Mouse (Mus musculus): ENCODE measurements around the gene Klhl3.

Klhl3 gene

DNA sequence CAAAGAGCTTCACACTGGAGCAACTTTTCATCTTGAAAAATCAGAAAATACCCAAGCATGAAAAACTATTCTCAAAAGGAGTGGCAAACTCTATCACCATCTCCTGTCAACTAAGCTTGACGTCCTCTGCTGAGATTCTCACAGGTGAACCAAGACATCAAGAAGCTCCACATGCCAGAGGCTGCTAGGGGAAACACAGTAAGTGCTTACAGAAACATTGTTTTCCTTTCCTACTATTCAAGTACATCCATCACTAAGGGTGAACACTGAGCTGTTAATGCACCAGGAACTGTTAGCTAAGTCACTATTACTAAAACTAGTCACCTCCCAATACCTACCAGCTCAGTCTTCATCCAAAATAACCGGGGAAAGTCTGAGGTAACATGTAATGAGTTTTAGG lies 11.6 kb upstream of the Klhl3 start:
- no peak for DNase-seq (ENCODE audit: low read depth, low spot score)

DNA sequence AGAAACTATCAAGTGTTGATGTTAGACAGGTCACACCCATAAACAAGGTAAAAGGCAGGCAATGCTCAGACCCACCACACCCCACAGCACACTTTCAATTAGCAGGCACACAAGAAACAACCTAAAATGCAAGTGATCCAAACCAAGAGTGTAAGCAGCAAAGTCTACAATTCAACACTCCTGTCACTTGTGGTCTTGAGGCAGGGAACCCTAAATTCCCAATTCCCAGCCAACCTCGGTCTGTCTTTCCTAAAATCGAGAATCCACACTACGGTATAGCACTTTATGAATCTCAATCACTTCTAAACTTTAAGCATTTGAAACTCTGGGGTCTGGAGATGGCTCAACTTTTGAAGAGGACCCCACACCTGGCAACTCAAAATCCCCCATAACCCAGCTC lies 10.9 kb upstream of the Klhl3 start:
- no peak for DNase-seq (ENCODE audit: low read depth, low spot score)

DNA sequence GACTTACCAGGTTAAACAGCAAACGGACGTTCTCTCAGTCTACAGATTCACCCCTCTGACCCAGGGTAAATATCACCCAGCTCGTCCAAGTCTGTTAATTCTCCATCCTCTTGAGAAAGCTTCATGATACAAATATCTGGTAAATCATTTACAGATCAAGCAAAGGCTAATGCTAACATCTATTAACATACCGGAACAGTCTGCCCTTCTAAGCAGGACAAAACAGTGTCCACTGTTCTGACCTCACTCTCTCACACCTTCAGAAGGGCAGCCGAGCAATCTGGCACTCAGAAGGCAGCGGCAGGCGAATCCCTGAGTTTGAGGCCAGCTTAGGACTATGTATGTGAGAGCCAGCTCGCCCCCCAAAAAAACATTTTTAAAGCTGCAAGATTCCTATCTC lies 10.0 kb upstream of the Klhl3 start:
- DNase-seq (ENCODE audit: low read depth, low spot score) = no peak

DNA sequence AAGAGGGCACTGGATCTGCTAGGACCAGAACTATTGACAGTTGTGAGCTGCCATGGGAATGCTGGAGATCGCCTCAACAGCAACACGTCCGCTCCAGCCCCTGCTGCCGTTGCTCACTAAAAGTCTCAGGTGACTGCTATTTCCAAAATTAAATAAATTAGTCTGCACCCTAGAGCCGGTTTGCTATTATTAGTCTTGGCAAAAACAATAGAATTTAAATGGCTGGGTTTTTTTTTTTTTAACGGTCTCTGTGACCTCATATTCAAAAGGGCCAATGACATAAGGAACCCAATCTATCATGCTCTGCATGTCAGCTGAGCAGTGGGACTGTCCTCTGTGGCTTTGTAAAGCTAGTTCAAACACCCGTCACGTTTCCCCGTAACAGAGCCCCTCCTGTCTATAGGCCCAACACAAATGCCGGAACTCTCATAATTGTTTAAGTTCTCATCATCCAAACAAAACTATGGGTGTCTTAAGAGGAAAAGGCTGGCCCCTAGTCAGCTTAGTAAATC lies 9.4 kb upstream of the Klhl3 start:
- DNase-seq (ENCODE audit: low read depth, low spot score) = no peak

DNA sequence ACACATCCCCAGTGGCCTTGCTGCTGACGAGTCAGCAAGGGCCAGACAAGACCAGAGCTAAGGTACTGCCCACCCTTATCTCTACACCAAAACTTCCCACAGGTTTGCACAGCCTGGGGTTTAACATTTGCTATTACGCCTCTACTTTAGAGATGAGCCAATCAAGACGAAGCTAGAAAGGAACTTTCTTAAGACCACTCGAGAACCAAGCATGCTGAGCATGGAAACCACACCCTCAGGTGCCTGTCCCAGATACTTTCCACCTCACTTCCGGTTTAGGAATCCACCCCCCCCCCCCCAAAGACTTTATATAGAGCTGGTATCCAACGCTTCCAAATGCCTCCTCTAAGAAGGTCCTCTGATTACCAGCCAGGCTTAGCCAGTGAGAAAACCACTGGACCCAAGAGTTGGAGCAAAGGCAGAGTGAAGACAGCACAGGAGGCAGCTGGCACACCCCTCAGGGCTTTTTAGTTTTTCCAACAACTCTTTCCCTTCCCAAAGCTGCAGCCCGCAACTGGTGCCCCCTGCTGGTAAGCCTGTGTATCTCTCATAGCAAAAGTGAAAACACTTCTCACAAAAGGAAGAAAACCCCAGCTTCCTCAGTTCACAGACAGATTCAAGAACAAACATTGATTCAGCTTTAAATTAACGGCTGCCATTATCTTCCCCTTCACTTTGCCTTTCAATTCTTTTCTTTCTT lies 4.1 kb upstream of the Klhl3 start:
- no peak for DNase-seq (ENCODE audit: low read depth, low spot score)

DNA sequence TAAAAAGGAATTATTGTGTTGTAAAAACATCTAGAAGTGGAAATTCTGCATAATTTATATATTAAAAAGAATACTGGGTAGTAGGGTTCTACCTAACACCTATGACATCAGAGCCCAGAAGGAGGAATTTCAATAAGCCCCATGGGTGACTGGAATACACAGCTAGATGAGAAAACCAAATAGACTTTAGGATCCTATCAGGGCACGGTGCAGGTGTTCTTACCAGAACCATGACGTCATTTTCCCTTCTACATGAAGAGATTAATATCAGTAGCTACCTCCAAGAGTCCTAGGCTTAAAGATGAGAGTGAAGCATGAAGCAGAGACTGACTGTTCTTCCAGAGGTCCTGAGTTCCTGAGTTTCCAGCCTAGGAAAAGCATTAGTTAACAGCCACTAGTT lies 3.4 kb upstream of the Klhl3 start:
- no peak for DNase-seq (ENCODE audit: low read depth, low spot score)

DNA sequence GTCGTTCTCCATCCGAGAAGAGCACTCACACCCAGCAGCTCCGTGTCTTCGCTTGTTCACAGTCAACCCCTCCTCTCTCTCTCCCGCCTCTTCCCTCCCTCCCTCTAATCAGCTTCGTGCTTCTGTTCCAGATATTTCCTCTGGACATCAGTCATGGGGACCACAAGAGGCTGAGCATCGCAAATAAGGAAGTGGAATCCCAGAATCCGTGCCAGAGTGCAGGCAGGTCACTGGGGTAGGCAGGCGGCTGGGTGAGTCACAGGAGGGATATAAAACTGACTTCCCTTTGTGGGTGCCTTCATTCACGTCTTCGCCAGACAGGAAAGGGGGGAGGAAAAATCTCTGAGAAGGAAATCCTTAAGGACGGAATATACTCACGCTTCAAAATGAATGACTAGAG lies 1.8 kb upstream of the Klhl3 start:
- no peak for DNase-seq (ENCODE audit: low read depth, low spot score)

DNA sequence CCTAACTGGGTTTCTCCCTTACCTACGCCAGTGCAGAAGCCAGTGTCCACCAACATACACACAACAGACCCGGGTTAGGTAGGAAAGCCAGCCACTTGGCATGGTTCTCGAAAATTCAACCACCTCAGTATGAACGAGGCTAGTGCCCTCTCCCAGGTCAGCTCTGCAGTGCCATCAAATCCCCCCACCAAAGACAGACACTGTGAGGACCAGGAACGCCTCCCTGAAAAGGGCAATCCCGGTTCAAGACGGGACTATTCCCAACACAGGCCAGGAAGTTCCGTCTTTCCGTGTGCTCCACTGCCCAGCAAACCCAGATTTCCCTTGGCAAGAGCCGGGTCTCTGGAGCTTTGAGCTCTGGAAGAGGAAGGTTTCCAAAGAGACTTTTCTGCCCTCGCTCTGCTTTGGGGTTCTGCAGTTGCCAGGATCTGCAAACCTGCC lies 771 bp downstream of the Klhl3 start:
- no peak for DNase-seq (ENCODE audit: low read depth, low spot score)

DNA sequence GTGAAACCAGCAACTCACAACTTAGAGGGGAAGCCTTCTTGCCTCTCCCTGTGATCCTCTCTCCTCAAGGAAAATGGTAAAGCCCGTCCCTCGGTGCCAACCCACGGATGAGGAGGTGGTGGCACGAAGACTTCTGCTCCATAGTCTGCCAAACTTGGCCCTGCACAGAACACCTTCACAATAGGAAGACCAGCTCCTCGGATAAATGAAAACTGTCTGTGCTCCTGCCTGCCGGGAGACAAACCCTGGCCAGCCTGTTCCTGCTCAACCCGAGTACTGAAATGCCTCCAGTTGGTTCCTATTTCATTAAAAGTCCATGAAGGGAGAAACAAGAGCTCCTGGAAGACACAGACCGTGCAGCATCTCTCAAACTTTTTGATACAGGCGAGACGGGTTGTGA lies 1.2 kb downstream of the Klhl3 start:
- DNase-seq (ENCODE audit: low read depth, low spot score) = no peak

DNA sequence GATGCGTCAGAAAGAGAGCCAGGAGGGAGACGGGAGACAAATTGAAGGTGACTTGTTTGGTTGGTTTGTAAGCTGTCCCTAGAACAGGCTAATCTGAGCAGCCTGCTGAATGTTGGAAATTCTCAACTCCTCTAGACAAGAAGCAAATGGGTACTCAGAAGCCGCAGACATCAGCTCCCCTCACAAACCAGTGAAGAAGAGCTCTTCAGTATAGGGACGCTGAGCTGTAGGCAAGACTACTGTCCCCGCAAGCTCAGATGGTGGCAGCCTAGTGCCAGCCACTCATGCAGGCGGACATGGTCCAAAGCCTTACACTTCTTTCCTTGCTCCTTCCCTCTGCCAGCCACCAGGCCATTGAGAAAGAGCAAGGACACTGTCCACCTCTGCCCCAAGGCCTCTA lies 2.1 kb downstream of the Klhl3 start:
- no peak for DNase-seq (ENCODE audit: low read depth, low spot score)

DNA sequence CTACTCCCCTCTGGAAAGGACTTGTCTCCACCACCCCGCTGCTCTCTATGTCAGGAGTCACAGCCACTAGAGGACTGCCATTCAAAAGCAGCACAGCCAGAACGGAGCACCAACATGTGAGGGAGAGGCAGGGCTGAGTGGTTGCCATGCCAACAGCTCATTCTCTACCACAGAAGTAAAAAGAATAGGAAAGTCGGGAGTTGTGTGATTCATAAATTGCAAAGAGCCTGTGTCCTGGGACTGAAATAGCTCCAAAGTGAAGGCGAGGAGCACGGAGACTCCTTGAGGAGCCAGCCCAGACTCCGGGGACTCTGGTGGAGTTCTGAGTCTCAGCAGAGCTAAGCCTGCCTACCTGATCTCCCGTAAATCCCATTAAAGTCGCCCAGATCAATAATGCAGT lies 22.7 kb downstream of the Klhl3 start:
- DNase-seq (ENCODE audit: low read depth, low spot score) = no peak

DNA sequence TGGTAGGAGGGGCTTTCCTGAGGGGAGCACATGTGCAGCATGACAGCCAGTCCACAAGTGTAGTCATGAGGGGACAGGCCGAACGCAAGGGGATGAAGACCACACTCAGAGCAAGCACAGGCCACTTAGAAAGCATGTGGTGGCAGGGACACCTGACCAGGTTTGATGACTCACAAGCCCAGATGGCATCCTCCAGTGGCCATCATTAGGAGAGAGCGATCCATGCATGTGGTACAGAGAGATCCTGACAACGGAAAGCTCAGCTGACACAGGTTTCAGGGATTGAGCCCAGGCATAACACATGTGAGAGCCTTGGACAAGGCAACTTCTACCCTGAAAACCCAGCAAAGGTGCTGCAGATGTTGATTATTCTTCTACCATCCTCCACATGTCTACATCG lies 29.0 kb downstream of the Klhl3 start:
- DNase-seq (ENCODE audit: low read depth, low spot score) = no peak

DNA sequence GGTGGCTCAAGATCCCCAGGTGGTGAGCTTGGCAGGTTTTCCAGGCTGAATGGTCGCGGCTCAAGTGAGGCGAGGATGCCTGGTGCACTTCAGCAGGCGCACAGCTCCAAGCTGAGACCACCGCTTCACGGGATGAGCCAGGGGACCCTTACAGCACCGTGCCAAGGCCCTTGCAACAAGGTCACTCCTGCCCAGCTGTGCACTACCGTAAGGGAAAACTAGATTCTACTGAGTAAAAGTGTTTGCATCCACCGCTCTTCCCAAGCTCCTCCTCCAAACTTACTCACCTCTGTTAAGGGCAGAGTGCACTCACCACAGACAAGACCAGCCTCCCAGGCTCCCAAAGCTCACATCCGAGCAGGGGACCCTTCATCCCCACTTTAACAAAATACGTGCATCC lies 29.9 kb downstream of the Klhl3 start:
- no peak for DNase-seq (ENCODE audit: low read depth, low spot score)

DNA sequence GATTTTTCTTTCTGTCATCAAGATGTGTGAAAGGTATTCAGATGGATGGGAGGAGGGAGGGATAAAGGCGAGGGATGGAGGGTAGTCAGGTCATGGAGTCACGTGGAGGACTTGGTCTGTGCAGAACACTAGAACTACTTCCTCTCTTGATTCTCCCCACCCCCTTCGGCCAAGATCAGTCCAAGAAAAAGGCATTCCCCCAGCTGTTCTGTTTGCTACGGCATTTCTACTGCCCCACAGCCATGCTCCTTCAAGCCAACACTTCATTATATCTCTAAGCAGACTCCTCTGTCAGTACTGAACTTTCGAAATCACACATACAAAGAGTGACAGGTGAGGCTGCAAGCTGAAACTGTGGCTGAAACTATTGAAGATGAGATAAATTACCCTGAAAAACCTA lies 30.3 kb downstream of the Klhl3 start:
- no peak for DNase-seq (ENCODE audit: low read depth, low spot score)

DNA sequence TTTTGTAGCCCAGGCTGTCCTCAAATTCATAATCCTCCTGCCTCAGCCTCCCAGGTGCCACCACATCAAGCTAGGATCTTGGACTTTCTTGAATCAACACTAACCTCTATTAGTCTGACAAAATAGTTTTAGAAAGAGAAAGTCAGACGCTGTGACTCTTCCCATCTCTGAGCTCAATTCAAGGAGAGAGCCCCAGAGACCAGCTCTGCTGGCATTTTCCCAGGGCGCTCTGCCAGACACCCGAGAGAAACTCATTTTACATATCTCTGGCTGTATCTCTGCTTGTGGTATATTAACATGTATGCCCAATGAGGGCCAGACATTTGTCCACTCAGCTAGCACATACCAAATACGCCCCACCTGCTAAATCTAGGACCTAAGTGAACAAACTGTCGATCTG lies 35.0 kb downstream of the Klhl3 start:
- no peak for DNase-seq (ENCODE audit: low read depth, low spot score)

DNA sequence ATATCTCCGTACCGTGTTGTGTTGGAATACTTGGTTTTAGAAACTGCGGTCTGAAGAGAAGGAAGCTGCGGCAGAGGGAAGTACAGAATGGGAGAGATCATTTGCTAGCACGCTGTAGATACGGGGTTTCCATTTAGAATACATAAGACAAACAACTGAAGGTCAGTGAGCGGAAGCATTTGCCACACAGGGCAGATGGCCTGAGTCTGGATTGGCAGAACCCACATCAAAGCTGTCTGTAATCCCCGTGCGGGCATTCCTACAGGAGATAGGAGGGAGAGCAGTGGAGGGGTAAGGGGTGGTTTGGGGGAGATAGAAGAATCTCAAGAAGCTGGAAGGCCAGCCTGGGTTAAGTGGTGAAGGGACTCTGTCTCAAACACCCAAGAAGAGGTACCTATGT lies 38.5 kb downstream of the Klhl3 start:
- DNase-seq (ENCODE audit: low read depth, low spot score) = no peak

DNA sequence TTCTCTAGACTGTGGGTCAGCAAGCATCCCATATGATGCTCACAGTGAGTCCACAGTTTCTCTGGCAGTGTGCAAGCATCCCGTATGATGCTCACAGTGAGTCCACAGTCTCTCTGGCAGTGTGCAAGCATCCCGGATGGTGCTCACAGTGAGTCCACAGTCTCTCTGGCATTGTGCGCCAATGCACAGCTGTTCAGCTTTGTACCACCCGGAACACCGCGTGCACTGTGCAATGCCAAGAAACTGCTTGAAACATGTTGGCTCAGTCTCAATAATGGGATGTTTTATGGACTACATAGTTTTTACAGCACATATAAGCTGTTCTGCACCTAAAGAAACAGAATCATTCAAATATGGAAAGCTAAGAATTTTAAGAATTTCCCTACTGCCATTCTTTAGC lies 38.9 kb downstream of the Klhl3 start:
- DNase-seq (ENCODE audit: low read depth, low spot score) = no peak

DNA sequence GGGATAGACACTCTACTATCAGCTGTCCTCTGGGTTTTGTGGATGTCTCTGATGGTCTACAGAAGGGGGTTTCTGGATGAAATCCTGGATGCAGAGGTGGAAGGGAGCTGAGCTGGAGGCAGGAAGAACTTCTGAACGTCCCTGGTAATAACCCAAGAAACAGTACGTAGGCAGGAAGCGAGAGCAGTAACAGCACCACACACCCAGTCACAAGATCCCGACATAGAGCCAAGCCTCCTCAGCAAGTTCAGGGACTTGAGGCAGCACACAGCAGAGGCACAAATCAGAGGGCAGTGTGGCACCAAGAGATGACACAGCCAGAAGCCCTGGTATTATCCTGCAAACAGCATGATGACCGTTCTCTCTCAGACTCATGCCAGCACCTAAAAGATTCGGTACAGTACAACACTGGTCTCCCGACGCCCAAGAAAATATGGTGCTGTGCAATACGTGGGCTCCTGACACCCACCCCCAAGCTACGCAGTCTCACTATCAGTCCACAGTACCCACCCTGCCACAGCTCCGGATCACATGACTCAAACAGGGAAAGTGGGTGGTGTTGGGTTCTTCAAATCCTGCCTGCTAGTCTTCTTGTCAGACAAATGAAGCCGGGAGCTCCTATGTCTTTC lies 40.0 kb downstream of the Klhl3 start:
- no peak for DNase-seq (ENCODE audit: low read depth, low spot score)

DNA sequence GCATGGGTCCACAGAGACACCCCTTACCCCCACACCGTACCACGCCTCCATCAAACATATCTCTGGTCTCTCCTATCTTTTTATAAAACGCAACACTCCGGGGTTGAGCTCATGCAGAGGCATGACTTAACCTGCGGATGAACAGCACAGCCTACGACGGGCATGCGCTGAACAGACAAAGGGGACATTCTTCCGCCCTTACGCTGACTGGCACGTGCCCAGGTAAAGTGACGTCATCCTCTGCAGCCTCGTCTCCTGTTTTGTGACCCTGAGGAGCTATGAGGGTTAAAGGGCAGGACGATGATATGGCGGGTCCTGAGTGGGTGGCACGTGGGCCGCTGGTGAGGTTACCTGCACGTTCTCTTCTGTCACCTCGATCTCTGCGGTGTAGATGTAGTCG lies 42.2 kb downstream of the Klhl3 start:
- no peak for DNase-seq (ENCODE audit: low read depth, low spot score)

DNA sequence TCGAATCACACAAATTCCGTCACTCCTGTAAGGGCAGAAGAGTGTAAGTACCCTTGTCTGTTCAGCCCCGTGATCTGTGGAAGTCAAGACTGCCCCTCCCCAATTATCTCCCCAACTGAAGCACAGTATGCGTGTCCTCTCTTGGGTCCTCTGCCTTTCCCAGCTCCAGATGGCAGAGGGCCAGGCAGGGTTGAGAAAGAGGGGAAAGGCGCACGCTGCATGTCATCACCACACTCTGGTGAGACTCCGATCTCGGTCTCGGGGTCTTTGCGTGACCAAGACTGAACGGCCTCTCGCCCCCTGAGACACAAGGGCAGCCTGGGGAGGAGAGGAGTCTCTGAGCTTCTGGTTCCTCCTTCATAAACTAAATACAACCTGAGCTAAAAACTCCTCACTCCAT lies 42.9 kb downstream of the Klhl3 start:
- no peak for DNase-seq (ENCODE audit: low read depth, low spot score)

DNA sequence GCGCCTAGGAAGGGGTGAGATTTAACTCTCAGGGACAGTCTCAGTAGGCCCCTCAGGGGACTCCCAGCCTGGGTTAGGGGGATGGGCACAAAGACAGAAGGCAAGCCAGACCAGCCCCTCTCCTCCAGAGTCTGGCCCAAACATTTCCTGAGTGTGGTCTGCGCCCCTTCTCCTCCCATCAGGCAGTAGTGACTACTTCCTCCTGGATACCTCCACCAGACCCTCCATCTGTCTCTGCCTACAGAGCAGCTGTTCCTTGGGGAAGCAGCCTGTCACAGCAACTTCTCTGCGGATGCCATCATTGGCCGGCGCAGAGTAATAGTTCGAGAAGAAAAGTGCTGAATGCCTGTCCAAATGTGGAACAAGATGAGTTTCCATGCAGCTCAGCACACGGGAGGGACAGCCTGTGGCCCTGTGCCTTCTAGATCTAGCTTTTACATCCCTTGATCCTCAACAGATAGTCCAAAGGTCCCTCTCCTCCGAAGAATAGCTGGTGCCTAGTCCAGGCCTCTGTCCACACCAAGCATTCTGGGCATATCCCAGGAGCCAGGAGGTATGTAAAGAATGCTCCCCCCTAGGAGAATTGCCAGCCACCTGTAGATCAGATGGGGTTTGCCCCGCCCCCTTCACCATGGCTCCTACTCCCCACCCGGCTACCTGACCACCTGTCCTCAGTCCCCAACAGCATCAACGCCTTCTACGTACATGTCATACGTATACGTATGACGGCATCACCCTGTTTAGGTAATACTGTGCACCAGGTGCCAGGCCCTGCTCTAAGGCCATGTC lies 44.8 kb downstream of the Klhl3 start:
- DNase-seq (ENCODE audit: low read depth, low spot score) = no peak

DNA sequence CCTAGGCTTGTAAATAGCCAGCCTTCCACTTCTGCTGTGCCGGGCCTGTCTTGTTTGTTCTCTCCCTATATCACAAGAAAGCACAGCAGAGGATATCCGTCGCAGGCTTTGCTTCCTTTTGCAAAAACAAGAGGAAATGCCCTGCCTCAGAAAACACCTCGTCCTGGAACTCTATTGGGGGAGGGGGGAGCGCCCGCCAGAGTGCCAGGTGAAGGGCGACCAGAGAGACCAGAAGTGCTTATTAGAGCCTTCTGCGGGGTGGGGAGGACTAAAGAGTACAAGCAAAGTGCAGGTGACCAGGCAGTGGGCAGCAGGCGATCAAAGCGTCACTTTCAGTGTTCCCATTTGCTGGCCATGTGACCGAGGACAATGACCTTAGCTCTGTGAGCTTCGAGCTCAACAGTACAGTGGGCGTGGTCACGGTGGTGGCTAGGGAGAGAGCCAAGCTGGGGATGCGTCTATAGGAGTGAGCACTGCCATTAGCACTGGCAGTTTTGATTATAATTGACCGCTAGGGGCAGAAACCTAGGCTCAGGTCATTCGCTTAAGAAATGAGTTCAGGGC lies 45.8 kb downstream of the Klhl3 start:
- DNase-seq (ENCODE audit: low read depth, low spot score) = no peak
